Mouse (Mus musculus) bone marrow, adult 2 months (tissue): ENCODE data around the gene Dcp1a.

ENCODE experiments used
- CTCF ChIP-seq: fragments of 200-500 bp; IDR thresholded peaks from 2 replicates; pipeline ENCODE4 v1.5.1; 2011; ENCODE audit warnings: low read length, control low read depth; ENCODE audit not compliant: control insufficient read depth, insufficient read depth
- POLR2A ChIP-seq: fragments of 200-500 bp; IDR thresholded peaks from 2 replicates; pipeline ENCODE4 v1.6.1; 2011; ENCODE audit warnings: low read depth, mild to moderate bottlenecking, control low read depth, low read length, borderline replicate concordance; ENCODE audit not compliant: control insufficient read depth

- TF ChIP-seq POLR2A (no peak), CTCF (no peak)
Measured at GRCm38 (mm10) chr14:30510214-30510763, 31.0 kb downstream of the Dcp1a start.
